Mouse (Mus musculus) MEL (cell line): Measurements from ENCODE around the gene Sla2. TPM values are rescaled to one million over a fixed set of nuclear protein-coding genes. Genes with fewer than 3 reads are reported as not detected.

Source experiments
- DNase-seq: peaks from one replicate; pipeline ENCODE4 v3.0.0; 2011; ENCODE audit warnings: low read depth, low spot score
- H3K27ac ChIP-seq: 2 replicates; pipeline ENCODE4 v1.5.1; 2012; ENCODE audit warnings: low read depth, mild to moderate bottlenecking, control low read depth, low read length, moderate library complexity; ENCODE audit not compliant: control insufficient read depth
- H3K27me3 ChIP-seq, 2 experiments: fragments of 150-350 bp in 1 of 2; sonication (generic) in 1 of 2; 2 replicates each; pipeline ENCODE4 v1.6.1; 2012; ENCODE audit warnings: low read length in 2 of 2, mild to moderate bottlenecking in 2 of 2, improper control_type of control experiment in 1 of 2, moderate library complexity in 1 of 2; ENCODE audit not compliant: insufficient read depth in 2 of 2, control insufficient read depth in 1 of 2
- H3K36me3 ChIP-seq, 2 experiments: 2 replicates each; pipeline ENCODE4 v1.6.1; 2012 to 2014; ENCODE audit warnings: low read length in 2 of 2, improper control_type of control experiment in 1 of 2, inconsistent platforms in 1 of 2, mild to moderate bottlenecking in 1 of 2; ENCODE audit not compliant: insufficient read depth in 2 of 2, control insufficient read depth in 1 of 2
- H3K4me1 ChIP-seq, 2 experiments: fragments of 150-350 bp in 1 of 2; sonication (generic) in 1 of 2; 2 replicates each; pipeline ENCODE4 v1.6.1; 2012; ENCODE audit warnings: low read length in 2 of 2, improper control_type of control experiment in 1 of 2, mild to moderate bottlenecking in 1 of 2; ENCODE audit not compliant: insufficient read depth in 2 of 2, control insufficient read depth in 1 of 2
- H3K4me3 ChIP-seq, 2 experiments: fragments of 150-350 bp in 1 of 2; sonication (generic) in 1 of 2; 2 replicates each; pipeline ENCODE4 v1.5.1; 2012; ENCODE audit warnings: low read depth in 2 of 2, low read length in 2 of 2, mild to moderate bottlenecking in 2 of 2, moderate library complexity in 2 of 2, control low read depth in 1 of 2, improper control_type of control experiment in 1 of 2; ENCODE audit not compliant: control insufficient read depth in 1 of 2, insufficient read depth in 1 of 2
- H3K79me2 ChIP-seq: 2 replicates; pipeline ENCODE4 v1.6.1; 2012; ENCODE audit warnings: mild to moderate bottlenecking, low read length, moderate library complexity; ENCODE audit not compliant: control insufficient read depth, poor library complexity, insufficient read depth
- H3K9ac ChIP-seq: 2 replicates; pipeline ENCODE4 v1.6.1; 2012; ENCODE audit warnings: low read depth, mild to moderate bottlenecking, control low read depth, low read length, moderate library complexity; ENCODE audit not compliant: control insufficient read depth, poor library complexity, severe bottlenecking
- H3K9me3 ChIP-seq: fragments of 150-350 bp; sonication (generic); replicated peaks from 2 replicates; pipeline ENCODE4 v1.6.1; 2012; ENCODE audit warnings: mild to moderate bottlenecking, low read length, improper control_type of control experiment, moderate library complexity; ENCODE audit not compliant: insufficient read depth
- BHLHE40 ChIP-seq: IDR thresholded peaks from 2 replicates; pipeline ENCODE4 v1.6.1; 2012; ENCODE audit warnings: low read depth, mild to moderate bottlenecking, inconsistent platforms, low read length, improper control_type of control experiment, borderline replicate concordance
- CHD2 ChIP-seq: IDR thresholded peaks from 2 replicates; pipeline ENCODE4 v1.6.1; 2011; ENCODE audit warnings: low read length, improper control_type of control experiment
- CTCF ChIP-seq, 3 experiments: IDR thresholded peaks in 2 of 3; conservative IDR thresholded peaks in 1 of 3; 2 replicates each; pipeline ENCODE4 v1.5.1; 2011 to 2012; ENCODE audit warnings: low read length in 3 of 3, low read depth in 2 of 3, mild to moderate bottlenecking in 2 of 3, improper control_type of control experiment in 1 of 3, inconsistent platforms in 1 of 3, mixed read lengths in 1 of 3, moderate library complexity in 1 of 3; ENCODE audit not compliant: control insufficient read depth in 1 of 3, insufficient read depth in 1 of 3, poor library complexity in 1 of 3, severe bottlenecking in 1 of 3
- E2F4 ChIP-seq: IDR thresholded peaks from 2 replicates; pipeline ENCODE4 v1.6.1; 2011; ENCODE audit warnings: low read depth, low read length, improper control_type of control experiment, borderline replicate concordance
- EP300 ChIP-seq, 2 experiments: IDR thresholded peaks; 2 replicates each; pipeline ENCODE4 v1.6.1; 2011; ENCODE audit warnings: improper control_type of control experiment in 2 of 2, low read length in 2 of 2, low read depth in 1 of 2, mild to moderate bottlenecking in 1 of 2
- ETS1 ChIP-seq: IDR thresholded peaks from 2 replicates; pipeline ENCODE4 v1.6.1; 2012; ENCODE audit warnings: low read depth, mild to moderate bottlenecking, inconsistent platforms, low read length, improper control_type of control experiment, moderate library complexity
- GABPA ChIP-seq: IDR thresholded peaks from 2 replicates; pipeline ENCODE4 v1.6.1; 2012; ENCODE audit warnings: low read depth, mild to moderate bottlenecking, inconsistent platforms, low read length, improper control_type of control experiment, moderate library complexity
- GATA1 ChIP-seq: IDR thresholded peaks from 2 replicates; pipeline ENCODE4 v1.6.1; 2011; ENCODE audit warnings: low read depth, low read length, improper control_type of control experiment
- HCFC1 ChIP-seq: IDR thresholded peaks from 2 replicates; pipeline ENCODE4 v1.6.1; 2012; ENCODE audit warnings: low read depth, mild to moderate bottlenecking, inconsistent platforms, low read length, improper control_type of control experiment, moderate library complexity
- JUND ChIP-seq: IDR thresholded peaks from 2 replicates; pipeline ENCODE4 v1.6.1; 2011; ENCODE audit warnings: low read depth, mild to moderate bottlenecking, improper control_type of control experiment, low read length
- KAT2A ChIP-seq: conservative IDR thresholded peaks from 2 replicates; pipeline ENCODE4 v1.6.1; 2012; ENCODE audit warnings: low read depth, low read length, improper control_type of control experiment, inconsistent platforms
- MAFK ChIP-seq: IDR thresholded peaks from 2 replicates; pipeline ENCODE4 v1.6.1; 2011; ENCODE audit warnings: low read depth, mild to moderate bottlenecking, low read length, improper control_type of control experiment, borderline replicate concordance
- MXI1 ChIP-seq: IDR thresholded peaks from 2 replicates; pipeline ENCODE4 v1.6.1; 2011; ENCODE audit warnings: mild to moderate bottlenecking, low read depth, low read length, improper control_type of control experiment
- MYB ChIP-seq: IDR thresholded peaks from 2 replicates; pipeline ENCODE4 v1.6.1; 2011; ENCODE audit warnings: mild to moderate bottlenecking, low read depth, low read length, improper control_type of control experiment
- MYC ChIP-seq: IDR thresholded peaks from 2 replicates; pipeline ENCODE4 v1.6.1; 2011; ENCODE audit warnings: low read depth, mild to moderate bottlenecking, low read length, improper control_type of control experiment, moderate library complexity
- NRF1 ChIP-seq: IDR thresholded peaks from 2 replicates; pipeline ENCODE4 v1.6.1; 2014; ENCODE audit warnings: low read depth, mild to moderate bottlenecking, inconsistent platforms, low read length, improper control_type of control experiment, moderate library complexity; ENCODE audit not compliant: poor library complexity, insufficient read depth, severe bottlenecking
- POLR2A ChIP-seq, 2 experiments: IDR thresholded peaks; 2 replicates each; pipeline ENCODE4 v1.6.1; 2011 to 2012; ENCODE audit warnings: low read length in 2 of 2, mild to moderate bottlenecking in 2 of 2, control low read depth in 1 of 2, improper control_type of control experiment in 1 of 2, low read depth in 1 of 2, moderate library complexity in 1 of 2; ENCODE audit not compliant: control insufficient read depth in 1 of 2, insufficient read depth in 1 of 2, poor library complexity in 1 of 2
- POLR2AphosphoS2 ChIP-seq: IDR thresholded peaks from 2 replicates; pipeline ENCODE4 v1.6.1; 2011; ENCODE audit warnings: low read length, improper control_type of control experiment
- SIN3A ChIP-seq: IDR thresholded peaks from 2 replicates; pipeline ENCODE4 v1.6.1; 2012; ENCODE audit warnings: low read length, improper control_type of control experiment, inconsistent platforms
- SMC3 ChIP-seq: IDR thresholded peaks from 2 replicates; pipeline ENCODE4 v1.6.1; 2011; ENCODE audit warnings: low read depth, low read length, improper control_type of control experiment
- TAL1 ChIP-seq: IDR thresholded peaks from 2 replicates; pipeline ENCODE4 v1.6.1; 2012; ENCODE audit warnings: mild to moderate bottlenecking, inconsistent platforms, low read length, moderate library complexity, mixed read lengths
- TBP ChIP-seq: IDR thresholded peaks from 2 replicates; pipeline ENCODE4 v1.8.0; 2011; ENCODE audit warnings: low read depth, low read length, improper control_type of control experiment
- TCF12 ChIP-seq: IDR thresholded peaks from 2 replicates; pipeline ENCODE4 v1.6.1; 2014; ENCODE audit warnings: low read depth, mild to moderate bottlenecking, inconsistent platforms, low read length, improper control_type of control experiment, moderate library complexity
- UBTF ChIP-seq: IDR thresholded peaks from 2 replicates; pipeline ENCODE4 v1.6.1; 2012; ENCODE audit warnings: low read depth, mild to moderate bottlenecking, inconsistent platforms, low read length, improper control_type of control experiment, moderate library complexity, borderline replicate concordance; ENCODE audit not compliant: insufficient read depth
- USF1 ChIP-seq: IDR thresholded peaks from 2 replicates; pipeline ENCODE4 v1.6.1; 2014; ENCODE audit warnings: low read depth, mild to moderate bottlenecking, inconsistent platforms, low read length, improper control_type of control experiment, moderate library complexity
- USF2 ChIP-seq, 2 experiments: IDR thresholded peaks; 2 replicates each; pipeline ENCODE4 v1.6.1; 2011 to 2012; ENCODE audit warnings: improper control_type of control experiment in 2 of 2, low read length in 2 of 2, borderline replicate concordance in 1 of 2, inconsistent platforms in 1 of 2, low read depth in 1 of 2, mild to moderate bottlenecking in 1 of 2; ENCODE audit not compliant: insufficient read depth in 1 of 2
- ZC3H11A ChIP-seq: IDR thresholded peaks from 2 replicates; pipeline ENCODE4 v1.6.1; 2012; ENCODE audit warnings: low read depth, mild to moderate bottlenecking, inconsistent platforms, low read length, improper control_type of control experiment
- ZKSCAN1 ChIP-seq: IDR thresholded peaks from 2 replicates; pipeline ENCODE4 v1.6.1; 2012; ENCODE audit warnings: low read depth, mild to moderate bottlenecking, inconsistent platforms, low read length, improper control_type of control experiment, moderate library complexity
- ZMIZ1 ChIP-seq: IDR thresholded peaks from 2 replicates; pipeline ENCODE4 v1.6.1; 2012; ENCODE audit warnings: low read depth, mild to moderate bottlenecking, inconsistent platforms, low read length, improper control_type of control experiment, moderate library complexity
- ZNF384 ChIP-seq: IDR thresholded peaks from 2 replicates; pipeline ENCODE4 v1.6.1; 2012; ENCODE audit warnings: low read depth, mild to moderate bottlenecking, inconsistent platforms, low read length, improper control_type of control experiment
- polyA plus RNA-seq, 2 experiments: library from polyadenylated mRNA; stranded (reverse) in 1 of 2; unstranded in 1 of 2; fragments of >175 nt in 1 of 2; fragments of >200 nt in 1 of 2; gene quantifications; 2 replicates each; pipeline versions ENCODE4 v1.2.1 to v1.2.4; 2012; ENCODE audit warnings: low replicate concordance in 2 of 2, low read depth in 1 of 2; ENCODE audit not compliant: insufficient read length in 2 of 2, insufficient read depth in 1 of 2, missing spikeins in 1 of 2
- total RNA-seq: library from RNA; depleted of rRNA; stranded (reverse); fragments of 300-350 nt; gene quantifications from 2 replicates; pipeline ENCODE4 v1.2.3, GENCODE M21; 2012

The Sla2 gene
- total and polyA plus RNA-seq, 3 experiments: 0.40 to 9.0 TPM; not detected in 1

- no peak for DNase-seq
- peak overlapping the region; percentile 95 to 100; a peak in 3 of 4 replicates for H3K4me3 ChIP-seq
- H3K9ac ChIP-seq: peak overlapping the region; percentile 94
- no peaks in the 10 kb centered on the region for H3K27me3 ChIP-seq
- H3K79me2 ChIP-seq: peaks cover 46% of the 10 kb centered on the region
- peaks cover 14 to 17% of the 10 kb centered on the region in 2 experiments for H3K36me3 ChIP-seq
- TF ChIP-seq ZMIZ1: no peak
- TF ChIP-seq MXI1: no peak
- H3K4me1 ChIP-seq: peaks cover 4 to 11% of the 10 kb centered on the region in 2 experiments; a peak in 2 of 4 replicates
- peak overlapping the region; percentile 80; the same call in 1 of the 2 replicates for H3K27ac ChIP-seq
- H3K9me3 ChIP-seq: no peaks in the 10 kb centered on the region
These were observed 22.5 kb downstream of the Sla2 start for GRCm38 (mm10) chr2:156864481-156864880.

GRCm38 (mm10) chr2:156863487-156864160, 23.4 kb downstream of the Sla2 start:
- H3K9me3 ChIP-seq: no peaks in the 10 kb centered on the region
- H3K4me1 ChIP-seq: peaks cover 4 to 11% of the 10 kb centered on the region in 2 experiments; a peak in 2 of 4 replicates
- H3K36me3 ChIP-seq: peaks cover 14 to 16% of the 10 kb centered on the region in 2 experiments
- H3K79me2 ChIP-seq: peaks cover 43% of the 10 kb centered on the region
- DNase-seq: peak; percentile 81
- peak overlapping the region; percentile 80 for H3K27ac ChIP-seq
- peak overlapping the region; percentile 94 for H3K9ac ChIP-seq
- peak overlapping the region; percentile 95 to 100 for H3K4me3 ChIP-seq
- no peaks in the 10 kb centered on the region for H3K27me3 ChIP-seq
- TF ChIP-seq MYB (no peak), TAL1 (no peak), NRF1 (no peak), CTCF (IDR thresholded peaks at IDR 0.05 in 2 of 3, conservative IDR thresholded peaks at IDR 0.05 in 1 of 3; ENCODE audit: control insufficient read depth in 1 of 3, insufficient read depth in 1 of 3, low read depth in 2 of 3, low read length in 3 of 3, poor library complexity in 1 of 3, severe bottlenecking in 1 of 3) (no peak), KAT2A (0 out of 2 replicates have a peak, but pooled peaks have one; percentile 26), ZMIZ1 (no peak), E2F4 (no peak), SIN3A (peak; percentile 73; the same call in 1 of the 2 replicates), TBP (peak; percentile 53; the same call in 1 of the 2 replicates), MXI1 (peak; percentile 78), ETS1 (peak; percentile 50; the same call in 1 of the 2 replicates), GATA1 (no peak), POLR2A (IDR thresholded peaks at IDR 0.05; ENCODE audit: control insufficient read depth in 1 of 2, insufficient read depth in 1 of 2, low read depth in 1 of 2, low read length in 2 of 2, poor library complexity in 1 of 2) (peak; percentile 39 to 45; a peak in 2 of 4 replicates), BHLHE40 (peak; percentile 63; the same call in 1 of the 2 replicates), CHD2 (no peak), MAFK (no peak), TCF12 (no peak), USF2 (IDR thresholded peaks at IDR 0.05; ENCODE audit: borderline replicate concordance in 1 of 2, insufficient read depth in 1 of 2, low read depth in 1 of 2, low read length in 2 of 2) (no peak), ZNF384 (no peak), EP300 (IDR thresholded peaks at IDR 0.05; ENCODE audit: low read depth in 1 of 2, low read length in 2 of 2) (no peak; a peak in 1 of 4 replicates), UBTF (no peak), MYC (peak; percentile 46; the same call in 1 of the 2 replicates), JUND (no peak), POLR2AphosphoS2 (no peak), SMC3 (no peak), USF1 (no peak), ZC3H11A (no peak), ZKSCAN1 (no peak), HCFC1 (no peak), GABPA (no peak)
